Mouse (Mus musculus): ENCODE results near the gene Ptpn5.

Gene Ptpn5

GRCm38 (mm10) chr7:47133331-47133730 is at the start of gene Ptpn5:
Gene Ptpn5 (minus strand): TSS chr7:47133684.
- no peak for DNase-seq (ENCODE audit: low spot score)

- DNase-seq (ENCODE audit: low spot score) = no peak
Observed at GRCm38 (mm10) chr7:47170814-47171213, 37.3 kb upstream of the Ptpn5 start.

GRCm38 (mm10) chr7:47165028-47165427 is 31.5 kb upstream of the Ptpn5 start:
- DNase-seq (ENCODE audit: low spot score) = no peak

GRCm38 (mm10) chr7:47163203-47163602 is 29.7 kb upstream of the Ptpn5 start:
- DNase-seq (ENCODE audit: low spot score) = no peak

GRCm38 (mm10) chr7:47158451-47158850 is 25.0 kb upstream of the Ptpn5 start:
- DNase-seq (ENCODE audit: low spot score) = no peak

GRCm38 (mm10) chr7:47157743-47158142 is 24.3 kb upstream of the Ptpn5 start:
- no peak for DNase-seq (ENCODE audit: low spot score)

- DNase-seq (ENCODE audit: low spot score) = no peak
Observed at GRCm38 (mm10) chr7:47155849-47156248, 22.4 kb upstream of the Ptpn5 start.

GRCm38 (mm10) chr7:47155396-47155795 is 21.9 kb upstream of the Ptpn5 start:
- DNase-seq (ENCODE audit: low spot score) = no peak

- peak; percentile 76 for DNase-seq (ENCODE audit: low spot score)
Observed at GRCm38 (mm10) chr7:47150420-47151061, 17.1 kb upstream of the Ptpn5 start.

- no peak for DNase-seq (ENCODE audit: low spot score)
Observed at GRCm38 (mm10) chr7:47148298-47148697, 14.8 kb upstream of the Ptpn5 start.

GRCm38 (mm10) chr7:47146034-47146812 is 12.7 kb upstream of the Ptpn5 start:
- peak; percentile 48 for DNase-seq (ENCODE audit: low spot score)

- peak; percentile 7 for DNase-seq (ENCODE audit: low spot score)
Observed at GRCm38 (mm10) chr7:47144299-47144698, 10.8 kb upstream of the Ptpn5 start.

GRCm38 (mm10) chr7:47139823-47140325 is 6.4 kb upstream of the Ptpn5 start:
- no peak for DNase-seq (ENCODE audit: low spot score)

DNA sequence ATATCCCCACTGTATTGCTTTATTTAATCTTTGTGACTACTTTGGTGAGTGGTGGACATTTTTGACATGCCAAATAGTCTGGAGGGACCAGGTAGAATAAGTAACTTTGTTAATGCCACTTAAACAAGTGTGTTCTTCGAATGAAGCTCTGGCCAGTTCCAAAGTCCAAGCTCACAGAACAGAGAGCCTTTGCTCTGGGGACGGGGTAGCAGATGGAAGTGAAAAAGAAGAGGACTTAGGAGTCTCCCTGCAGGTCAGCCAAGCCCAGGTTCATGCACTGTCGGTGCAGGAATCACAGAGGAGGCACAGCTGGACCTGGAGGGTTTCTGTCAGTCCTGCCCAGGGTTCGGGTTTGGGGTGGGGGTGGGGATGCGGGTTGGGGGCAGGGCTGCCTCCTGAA is 1.1 kb upstream of the Ptpn5 start:
- no peak for DNase-seq (ENCODE audit: low spot score)

DNA sequence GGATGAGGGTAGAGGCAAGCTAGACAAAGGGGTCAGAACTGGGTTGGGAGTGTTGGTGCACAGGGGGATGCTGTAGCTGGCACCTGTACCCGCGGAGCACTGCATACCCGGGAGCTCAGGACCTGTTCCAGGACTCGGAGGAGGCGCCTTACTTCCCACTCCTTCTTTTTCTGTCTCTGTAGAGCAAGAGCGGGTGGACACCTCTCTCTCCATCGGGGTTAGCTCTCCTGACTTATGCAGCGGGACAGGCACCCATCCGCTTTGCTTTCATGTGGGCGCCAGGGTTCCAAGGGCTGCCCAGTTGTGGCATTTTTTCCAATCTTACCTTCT is 588 bp downstream of the Ptpn5 start:
- DNase-seq (ENCODE audit: low spot score) = no peak

GRCm38 (mm10) chr7:47132180-47132930 is 1.1 kb downstream of the Ptpn5 start:
- peak; percentile 33 for DNase-seq (ENCODE audit: low spot score)

DNA sequence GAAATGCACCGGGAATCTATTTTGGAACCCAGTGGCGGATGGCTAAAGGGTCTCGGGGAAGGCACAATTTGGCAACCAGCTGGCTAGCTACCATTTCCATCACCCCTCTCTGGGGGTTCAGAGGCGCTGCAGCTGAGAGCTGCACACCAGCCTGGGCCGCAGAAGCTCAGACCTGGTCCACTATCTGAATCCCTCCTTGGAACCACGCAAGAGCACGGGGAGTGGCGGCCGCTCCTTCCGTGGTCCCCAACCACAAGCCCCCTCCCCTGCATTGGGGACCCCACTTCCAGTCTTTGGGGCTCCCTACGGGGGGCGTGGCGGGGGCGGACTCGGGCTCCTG is 1.7 kb downstream of the Ptpn5 start:
- DNase-seq (ENCODE audit: low spot score) = peak; percentile 13

GRCm38 (mm10) chr7:47131258-47131657 is 2.2 kb downstream of the Ptpn5 start:
- no peak for DNase-seq (ENCODE audit: low spot score)

- DNase-seq (ENCODE audit: low spot score) = no peak
Observed at GRCm38 (mm10) chr7:47122026-47122425, 11.5 kb downstream of the Ptpn5 start.

GRCm38 (mm10) chr7:47116666-47117065 is 16.8 kb downstream of the Ptpn5 start:
- no peak for DNase-seq (ENCODE audit: low spot score)

- DNase-seq (ENCODE audit: low spot score) = no peak
Observed at GRCm38 (mm10) chr7:47115491-47115890, 18.0 kb downstream of the Ptpn5 start.

DNA sequence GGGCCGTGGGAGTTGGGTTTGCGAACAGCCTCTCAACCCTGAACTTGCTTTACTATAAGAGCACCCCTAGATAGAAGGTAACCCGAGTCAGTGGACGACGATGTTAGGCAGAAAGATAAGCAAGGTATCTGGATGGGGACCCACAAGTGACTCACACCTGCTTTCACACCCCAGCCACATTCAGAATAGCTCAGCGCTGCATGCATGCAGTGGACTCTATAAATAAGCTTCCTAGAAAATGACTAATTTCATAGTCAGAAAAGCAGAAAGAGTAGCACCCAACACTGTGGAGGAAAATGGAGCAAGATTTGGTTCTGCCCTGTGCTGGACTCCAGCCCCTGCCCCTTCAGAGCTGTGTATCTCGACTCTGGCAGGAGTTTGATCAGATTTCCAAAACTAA is 20.1 kb downstream of the Ptpn5 start:
- DNase-seq (ENCODE audit: low spot score) = no peak

DNA sequence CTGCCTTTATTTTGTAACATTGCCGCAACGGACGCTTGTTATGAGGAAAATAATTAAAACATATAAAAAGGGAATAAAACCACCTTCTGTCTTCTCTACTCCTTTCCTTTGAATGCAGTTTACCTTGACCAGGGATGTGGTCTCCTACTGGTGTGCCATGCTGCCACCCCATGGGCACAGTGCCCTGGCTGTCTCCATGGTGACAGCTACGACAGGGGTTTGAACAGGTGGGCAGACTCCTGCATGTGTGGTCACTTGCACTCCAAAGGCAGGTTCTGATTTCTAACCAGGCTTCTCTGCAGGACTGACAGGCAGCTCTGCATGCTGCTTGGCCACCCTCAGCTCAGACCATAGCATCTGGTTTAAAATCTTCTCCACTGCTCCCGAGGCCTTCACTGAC is 21.4 kb downstream of the Ptpn5 start:
- no peak for DNase-seq (ENCODE audit: low spot score)
